Mouse (Mus musculus): ENCODE measurements around the gene Olfr1466. TPM values are rescaled to one million over a fixed set of nuclear protein-coding genes. Genes with fewer than 3 reads are reported as not detected.

Gene Olfr1466
- polyA plus RNA-seq (2015; fragmentation: Nextera tagmentation; extraction: Ambion mirVana), result not detected in 2 replicates

DNA sequence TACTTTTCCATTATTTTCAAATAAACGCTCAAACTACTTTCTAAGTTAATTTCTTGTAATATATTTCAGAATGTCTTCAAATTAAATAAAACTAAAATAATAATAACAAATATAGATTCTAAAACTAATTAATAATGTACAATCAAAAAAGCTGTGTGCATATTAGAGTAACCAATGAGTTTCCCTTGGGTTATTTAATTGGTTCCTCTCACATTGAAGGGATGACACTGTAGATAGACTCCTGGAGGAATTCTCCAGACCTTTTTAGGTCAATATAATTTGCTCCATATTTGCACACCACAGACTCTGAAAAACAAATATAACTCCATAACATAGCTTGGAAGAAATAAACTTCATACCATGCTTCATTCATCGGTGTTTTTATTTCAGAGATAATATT, at the start of gene Olfr1466:
TSS of gene Olfr1466 (plus strand) at position 301 of the 400 bp plus-strand sequence.
- 85% methylated on average over 2 of the region's 2 CpGs for WGBS
- ATAC-seq (ENCODE audit: low read depth), result no peak
- Histone ChIP-seq H3K4me3 (no peak within 1 kb of the TSS), H3K27me3 (no peaks in the 10 kb centered on the region), H3K9me3 (peaks cover 18% of the 10 kb centered on the region), H3K4me2 (no peak within 1 kb of the TSS), H3K4me1 (replicated peaks) (no peaks in the 10 kb centered on the region), H3K36me3 (no peaks in the 10 kb centered on the region), H3K27ac (replicated peaks) (no peak within 1 kb of the TSS), H3K9ac (no peak within 1 kb of the TSS)

DNA sequence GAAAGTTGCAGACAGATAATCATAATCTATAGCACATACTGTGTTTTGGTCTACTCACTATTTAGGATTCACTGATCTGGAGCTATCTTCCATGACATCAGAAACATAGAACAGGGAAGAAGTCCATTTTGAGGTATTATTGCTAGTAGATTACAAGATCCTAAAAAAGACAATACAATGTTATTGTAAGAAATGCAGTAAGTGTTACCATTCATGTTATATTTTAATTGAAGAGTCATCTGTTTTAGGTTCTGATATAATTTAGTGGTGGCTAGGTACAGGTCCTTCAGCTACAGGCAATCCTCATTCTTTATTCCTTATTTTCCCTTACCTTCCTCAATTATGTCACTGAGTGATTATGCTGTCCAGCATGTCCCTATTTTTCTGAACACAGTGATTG, 23.2 kb upstream of the Olfr1466 start, which contains the start of gene Olfr1465:
TSS of gene Olfr1465 (minus strand) at position 101 of the 400 bp plus-strand sequence.
- no peak for ATAC-seq (ENCODE audit: low read depth)
- H3K36me3 ChIP-seq, result no peaks in the 10 kb centered on the region

DNA sequence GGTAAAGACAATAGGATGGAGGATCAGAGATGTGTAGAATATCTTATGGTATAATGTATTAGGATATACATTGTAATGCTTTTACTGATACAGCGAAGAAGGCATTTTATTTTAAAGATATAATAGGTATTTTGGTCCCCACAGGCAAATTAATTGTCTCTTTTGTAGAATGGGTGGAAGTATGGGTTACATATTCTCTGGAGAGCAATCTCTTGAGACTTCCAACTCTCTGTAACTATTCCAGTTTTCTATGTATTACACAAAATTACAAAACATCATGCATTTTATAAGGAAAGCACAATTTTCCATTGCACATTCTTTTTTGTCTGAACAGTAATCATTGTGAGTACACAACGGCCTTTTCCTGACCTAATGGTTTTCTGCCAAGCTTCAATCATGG, 23.3 kb downstream of the Olfr1466 start, which contains the start of gene Olfr1467:
TSS of gene Olfr1467 (plus strand) at position 301 of the 400 bp plus-strand sequence.
- no peaks in the 10 kb centered on the region for H3K27me3 ChIP-seq
- H3K4me2 ChIP-seq, result no peak within 1 kb of the TSS
- H3K9me3 ChIP-seq, result peaks cover 19% of the 10 kb centered on the region; the same call in 1 of the 2 replicates
- no peak within 1 kb of the TSS for H3K9ac ChIP-seq
- 76% methylated on average over 2 of the region's 2 CpGs for WGBS
- ATAC-seq (ENCODE audit: low read depth), result no peak
- no peaks in the 10 kb centered on the region for H3K36me3 ChIP-seq
- no peak within 1 kb of the TSS for H3K4me3 ChIP-seq
- no peaks in the 10 kb centered on the region for H3K4me1 ChIP-seq (replicated peaks)
- H3K27ac ChIP-seq (replicated peaks), result no peak within 1 kb of the TSS

More for the DNA sequence above, 23.2 kb upstream of the Olfr1466 start, which contains the start of gene Olfr1465:
- no peaks in the 10 kb centered on the region for H3K27me3 ChIP-seq
- no peaks in the 10 kb centered on the region for H3K4me1 ChIP-seq (replicated peaks)
- H3K4me2 ChIP-seq, result no peak within 1 kb of the TSS
- no peak within 1 kb of the TSS for H3K4me3 ChIP-seq
- no peak within 1 kb of the TSS for H3K9ac ChIP-seq
- peaks cover 13% of the 10 kb centered on the region for H3K9me3 ChIP-seq
- H3K27ac ChIP-seq (replicated peaks), result no peak within 1 kb of the TSS

Other genes with a start within 250 kb of the Olfr1466 start
- not detected in 2 replicates for gene Olfr1457, start 241.0 kb upstream of the Olfr1466 start, polyA plus RNA-seq (2015; fragmentation: Nextera tagmentation; extraction: Ambion mirVana)
- gene Olfr1458, start 232.1 kb upstream of the Olfr1466 start, polyA plus RNA-seq (2015; fragmentation: Nextera tagmentation; extraction: Ambion mirVana), result not detected in 2 replicates
- not detected in 2 replicates for gene Olfr1459, start 189.3 kb upstream of the Olfr1466 start, polyA plus RNA-seq (2015; fragmentation: Nextera tagmentation; extraction: Ambion mirVana)
- gene Olfr1461, start 175.9 kb upstream of the Olfr1466 start, polyA plus RNA-seq (2015; fragmentation: Nextera tagmentation; extraction: Ambion mirVana), result not detected in 2 replicates
- gene Olfr1462, start 153.1 kb upstream of the Olfr1466 start, polyA plus RNA-seq (2015; fragmentation: Nextera tagmentation; extraction: Ambion mirVana), result not detected in 2 replicates
- not detected in 2 replicates for gene Olfr1463, start 107.5 kb upstream of the Olfr1466 start, polyA plus RNA-seq (2015; fragmentation: Nextera tagmentation; extraction: Ambion mirVana)
- gene Olfr1465, start 23.3 kb upstream of the Olfr1466 start, polyA plus RNA-seq (2015; fragmentation: Nextera tagmentation; extraction: Ambion mirVana), result not detected in 2 replicates
- not detected in 2 replicates for gene Olfr1467, start 23.4 kb downstream of the Olfr1466 start, polyA plus RNA-seq (2015; fragmentation: Nextera tagmentation; extraction: Ambion mirVana)
- gene Olfr1469, start 69.0 kb downstream of the Olfr1466 start, polyA plus RNA-seq (2015; fragmentation: Nextera tagmentation; extraction: Ambion mirVana), result not detected in 2 replicates
- not detected in 2 replicates for gene Olfr1471, start 104.5 kb downstream of the Olfr1466 start, polyA plus RNA-seq (2015; fragmentation: Nextera tagmentation; extraction: Ambion mirVana)
- gene Olfr1472, start 117.2 kb downstream of the Olfr1466 start, polyA plus RNA-seq (2015; fragmentation: Nextera tagmentation; extraction: Ambion mirVana), result not detected in 2 replicates
- gene Olfr1474, start 130.7 kb downstream of the Olfr1466 start, polyA plus RNA-seq (2015; fragmentation: Nextera tagmentation; extraction: Ambion mirVana), result not detected in 2 replicates
- gene Olfr1475, start 141.3 kb downstream of the Olfr1466 start, polyA plus RNA-seq (2015; fragmentation: Nextera tagmentation; extraction: Ambion mirVana), result not detected in 2 replicates
- gene Olfr1477, start 161.7 kb downstream of the Olfr1466 start, polyA plus RNA-seq (2015; fragmentation: Nextera tagmentation; extraction: Ambion mirVana), result not detected in 2 replicates
- gene Olfr1480, start 189.1 kb downstream of the Olfr1466 start, polyA plus RNA-seq (2015; fragmentation: Nextera tagmentation; extraction: Ambion mirVana), result not detected in 2 replicates
- not detected in 2 replicates for gene Olfr1484, start 244.6 kb downstream of the Olfr1466 start, polyA plus RNA-seq (2015; fragmentation: Nextera tagmentation; extraction: Ambion mirVana)